Mouse (Mus musculus) hindbrain, embryonic 11.5 days (tissue): ENCODE measurements at regions not wholly inside any gene's neighbourhood (a gene's known extent, or its start where the extent isn't known, plus 50 kb on each side); places are given as distances from the start of the nearest gene placed in this dataset.

Experiments
- ATAC-seq: fragments of 200-750 bp; cut with Nextera tagmentation; 2 replicates; pipeline ENCODE4 v1.8.0; 2017; ENCODE audit warnings: mild to moderate bottlenecking, moderate TSS enrichment, moderate library complexity; ENCODE audit not compliant: low FRiP score
- DNase-seq: peaks from one replicate; pipeline ENCODE4 v3.0.0-alpha.2; 2015; ENCODE audit warnings: low spot score
- H3K27ac ChIP-seq: fragments of 300-500 bp; sonication (generic); 2 replicates; pipeline ENCODE4 v1.5.1; 2014; ENCODE audit warnings: mild to moderate bottlenecking, low read depth, low read length
- H3K27me3 ChIP-seq: fragments of 300-500 bp; sonication (generic); 2 replicates; pipeline ENCODE4 v1.6.1; 2014; ENCODE audit warnings: mild to moderate bottlenecking, low read length, moderate library complexity, mixed read lengths; ENCODE audit not compliant: control insufficient read depth, insufficient read depth
- H3K36me3 ChIP-seq: fragments of 300-500 bp; sonication (generic); 2 replicates; pipeline ENCODE4 v1.6.1; 2014; ENCODE audit warnings: mild to moderate bottlenecking, low read length, moderate library complexity, mixed read lengths; ENCODE audit not compliant: control insufficient read depth, insufficient read depth
- H3K4me1 ChIP-seq: fragments of 300-500 bp; sonication (generic); replicated peaks from 2 replicates; pipeline ENCODE4 v1.6.1; 2014; ENCODE audit warnings: low read length, mixed read lengths; ENCODE audit not compliant: control insufficient read depth, insufficient read depth
- H3K4me2 ChIP-seq: fragments of 300-500 bp; sonication (generic); replicated peaks from 2 replicates; pipeline ENCODE4 v1.6.1; 2014; ENCODE audit warnings: mild to moderate bottlenecking, low read depth, low read length
- H3K4me3 ChIP-seq: fragments of 300-500 bp; sonication (generic); 2 replicates; pipeline ENCODE4 v1.5.1; 2014; ENCODE audit warnings: low read depth, low read length
- H3K9ac ChIP-seq: fragments of 300-500 bp; sonication (generic); 2 replicates; pipeline ENCODE4 v1.6.1; 2014; ENCODE audit warnings: low read depth, low read length
- H3K9me3 ChIP-seq: fragments of 300-500 bp; sonication (generic); 2 replicates; pipeline ENCODE4 v1.6.1; 2016; ENCODE audit warnings: low read length; ENCODE audit not compliant: control insufficient read depth
- WGBS: fragments of 180-500 bp; shearing (Covaris S2); extraction: QIAGEN DNeasy Blood & Tissue Kit; methylation state at CpG from one replicate; pipeline ENCODE4 v1.1.7; 2014; 5-methylcytosine and 5-hydroxymethylcytosine counted together

- Histone ChIP-seq H3K4me1 (no peaks in the 10 kb centered on the region), H3K9ac (no peak overlapping the region), H3K27ac (no peak overlapping the region), H3K9me3 (no peaks in the 10 kb centered on the region), H3K4me2 (no peak overlapping the region), H3K27me3 (no peaks in the 10 kb centered on the region), H3K4me3 (no peak overlapping the region), H3K36me3 (no peaks in the 10 kb centered on the region)
- ATAC-seq (no peak), DNase-seq (no peak)
- 90% methylated on average over 5 of the region's 5 CpGs for WGBS
Observed at GRCm38 (mm10) chr13:72280871-72281270, 317.3 kb upstream of the Irx1 start.

DNA sequence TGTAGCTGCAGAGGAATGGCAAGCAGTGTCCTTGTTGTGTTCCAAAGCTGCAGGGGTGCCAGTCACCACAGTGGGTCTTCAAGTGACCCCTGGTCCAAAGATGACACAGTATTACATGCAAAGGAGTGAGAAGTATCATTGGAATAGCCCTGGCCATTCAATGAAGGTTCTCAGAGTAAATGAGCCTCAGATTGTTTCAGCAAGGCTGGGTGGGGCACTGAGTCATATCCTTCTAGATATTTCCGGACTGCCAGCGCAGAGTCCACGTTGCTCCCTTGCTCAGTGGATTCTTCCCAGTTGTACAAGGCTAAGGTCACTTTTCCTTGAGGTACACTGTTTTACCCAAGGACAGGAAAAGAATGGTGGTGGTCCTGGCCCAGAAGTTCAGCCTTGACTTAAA is 319.2 kb upstream of the Irx1 start:
- DNase-seq (no peak), ATAC-seq (no peak)
- no peaks in the 10 kb centered on the region for H3K4me1 ChIP-seq
- H3K9me3 ChIP-seq: no peaks in the 10 kb centered on the region
- 96% methylated on average over 3 of the region's 3 CpGs for WGBS
- H3K27me3 ChIP-seq: no peaks in the 10 kb centered on the region
- no peak overlapping the region for H3K9ac ChIP-seq
- H3K27ac ChIP-seq: no peak overlapping the region
- H3K4me3 ChIP-seq: no peak overlapping the region
- H3K36me3 ChIP-seq: no peaks in the 10 kb centered on the region
- no peak overlapping the region for H3K4me2 ChIP-seq

- Histone ChIP-seq H3K27me3 (no peaks in the 10 kb centered on the region), H3K36me3 (no peaks in the 10 kb centered on the region)
- ATAC-seq: no peak
Observed at GRCm38 (mm10) chr13:72283701-72284100, 320.2 kb upstream of the Irx1 start.

DNA sequence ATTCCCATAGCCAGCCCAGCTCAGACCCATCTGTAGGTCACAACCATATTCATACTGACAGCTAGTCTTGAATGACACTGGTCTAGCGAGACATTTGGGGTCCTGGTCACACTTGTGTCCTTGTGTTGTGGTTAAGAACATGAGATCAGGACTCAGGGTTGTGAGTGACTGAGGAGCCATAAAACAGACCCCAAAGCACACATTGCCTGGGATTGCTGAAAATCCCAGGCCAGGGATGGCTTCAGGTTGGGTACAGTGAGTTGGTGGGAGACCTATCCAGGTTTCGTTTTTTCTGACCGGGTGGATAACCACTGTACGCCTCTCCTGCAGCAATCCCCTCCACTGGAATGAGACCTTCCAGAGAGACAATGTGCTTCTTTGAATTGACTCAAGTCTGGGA is 322.8 kb upstream of the Irx1 start:
- Histone ChIP-seq H3K4me1 (peaks cover 2% of the 10 kb centered on the region), H3K4me2 (no peak overlapping the region), H3K27ac (no peak overlapping the region), H3K9me3 (no peaks in the 10 kb centered on the region), H3K9ac (no peak overlapping the region), H3K36me3 (no peaks in the 10 kb centered on the region), H3K4me3 (no peak overlapping the region), H3K27me3 (peaks cover 5% of the 10 kb centered on the region)
- 94% methylated on average over 4 of the region's 4 CpGs for WGBS
- no peak for ATAC-seq
- DNase-seq: no peak

More at GRCm38 (mm10) chr13:72283701-72284100, 320.2 kb upstream of the Irx1 start:
- no peak overlapping the region for H3K4me3 ChIP-seq
- H3K27ac ChIP-seq: no peak overlapping the region
- no peaks in the 10 kb centered on the region for H3K9me3 ChIP-seq
- no peak overlapping the region for H3K9ac ChIP-seq
- no peak for DNase-seq
- 54% methylated on average over 1 of the region's 1 CpGs for WGBS
- peaks cover under 1% of the 10 kb centered on the region for H3K4me1 ChIP-seq
- H3K4me2 ChIP-seq: no peak overlapping the region

- H3K9me3 ChIP-seq: no peaks in the 10 kb centered on the region
- no peak overlapping the region for H3K9ac ChIP-seq
- no peak overlapping the region for H3K4me2 ChIP-seq
- DNase-seq (peak; percentile 22), ATAC-seq (peak; percentile 68; the same call in 1 of the 2 replicates)
- peaks cover 5% of the 10 kb centered on the region for H3K27me3 ChIP-seq
- peaks cover 2% of the 10 kb centered on the region for H3K4me1 ChIP-seq
- 31% methylated on average over 13 of the region's 13 CpGs for WGBS
- no peaks in the 10 kb centered on the region for H3K36me3 ChIP-seq
- H3K27ac ChIP-seq: no peak overlapping the region
- no peak overlapping the region for H3K4me3 ChIP-seq
Observed at GRCm38 (mm10) chr13:72288381-72289092, 325.0 kb upstream of the Irx1 start.

DNA sequence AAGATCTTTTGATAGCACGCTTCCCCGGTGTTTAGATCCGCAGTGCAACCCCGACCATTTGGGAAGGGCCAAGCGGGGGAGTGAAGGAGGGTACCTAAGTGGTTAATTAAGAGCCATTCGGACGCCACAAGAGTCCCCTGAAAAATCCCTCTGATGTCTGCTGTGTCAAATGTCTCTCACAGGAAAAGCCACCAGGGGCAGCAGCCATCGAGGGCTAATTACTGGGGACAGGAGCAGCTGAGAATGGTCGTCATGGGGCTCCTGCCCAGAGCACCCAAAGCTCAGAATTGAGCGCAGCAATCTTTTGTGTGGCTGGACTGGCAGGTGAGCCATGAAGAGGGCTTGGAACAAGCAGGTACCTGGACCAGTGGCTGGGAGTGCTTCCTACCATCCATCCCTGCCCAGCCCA is 325.6 kb upstream of the Irx1 start:
- H3K9me3 ChIP-seq: no peaks in the 10 kb centered on the region
- H3K4me1 ChIP-seq: peaks cover 5% of the 10 kb centered on the region
- H3K27ac ChIP-seq: no peak overlapping the region
- ATAC-seq (peak; percentile 53; the same call in 1 of the 2 replicates), DNase-seq (peak; percentile 59)
- no peak overlapping the region for H3K4me3 ChIP-seq
- H3K9ac ChIP-seq: no peak overlapping the region
- H3K4me2 ChIP-seq: no peak overlapping the region
- peaks cover 5% of the 10 kb centered on the region for H3K27me3 ChIP-seq
- WGBS: 11% methylated on average over 10 of the region's 10 CpGs
- H3K36me3 ChIP-seq: no peaks in the 10 kb centered on the region

- Histone ChIP-seq H3K36me3 (no peaks in the 10 kb centered on the region), H3K4me1 (peaks cover 5% of the 10 kb centered on the region), H3K9me3 (no peaks in the 10 kb centered on the region), H3K4me3 (no peak overlapping the region), H3K9ac (no peak overlapping the region), H3K27ac (no peak overlapping the region), H3K4me2 (peak overlapping the region; percentile 23; the same call in 1 of the 2 replicates), H3K27me3 (peaks cover 18% of the 10 kb centered on the region)
- WGBS: 2% methylated on average over 14 of the region's 14 CpGs
- ATAC-seq (peak; percentile 48; the same call in 1 of the 2 replicates), DNase-seq (peak; percentile 69)
Observed at GRCm38 (mm10) chr13:72292361-72292760, 328.8 kb upstream of the Irx1 start.

DNA sequence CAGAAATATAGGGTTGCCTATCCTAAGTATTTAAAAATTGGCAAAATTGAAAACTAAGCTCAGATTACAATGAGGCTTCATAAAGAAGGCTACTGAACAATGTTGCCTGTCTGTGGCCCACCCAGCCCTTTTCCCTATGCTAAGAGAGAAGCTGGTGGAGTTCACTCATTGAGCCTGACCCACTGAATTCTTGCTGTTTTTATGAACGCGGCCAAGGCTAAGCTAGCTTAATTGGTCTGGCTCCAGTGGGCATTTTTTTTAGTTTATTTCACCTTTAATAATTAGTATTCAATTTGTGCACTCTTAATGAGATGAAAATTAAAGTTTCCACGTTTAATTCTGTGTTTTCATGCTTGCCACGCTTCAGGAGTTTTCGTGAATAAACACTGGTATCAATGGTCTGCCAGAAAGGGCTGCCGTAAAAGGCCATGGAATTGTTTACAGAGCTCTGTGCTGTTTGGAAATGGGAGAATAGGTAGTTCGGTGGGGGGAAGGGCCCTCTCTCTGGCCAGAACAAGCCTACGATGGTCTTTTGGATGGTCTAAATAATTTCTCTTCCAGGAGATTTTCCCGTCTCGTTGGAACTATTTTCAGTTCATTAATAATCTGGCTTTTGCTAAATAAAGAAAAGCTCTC is 329.7 kb upstream of the Irx1 start:
- no peak overlapping the region for H3K4me2 ChIP-seq
- ATAC-seq (no peak), DNase-seq (peak; percentile 35)
- H3K27ac ChIP-seq: no peak overlapping the region
- H3K9me3 ChIP-seq: no peaks in the 10 kb centered on the region
- WGBS: 15% methylated on average over 10 of the region's 10 CpGs
- H3K36me3 ChIP-seq: no peaks in the 10 kb centered on the region
- H3K27me3 ChIP-seq: peaks cover 18% of the 10 kb centered on the region
- H3K9ac ChIP-seq: no peak overlapping the region
- no peak overlapping the region for H3K4me3 ChIP-seq
- peaks cover 5% of the 10 kb centered on the region for H3K4me1 ChIP-seq
